Mouse (Mus musculus): ENCODE measurements around the gene Otop3. TPM values are rescaled to one million over a fixed set of nuclear protein-coding genes. Genes with fewer than 3 reads are reported as not detected.

Otop3 gene
- total RNA-seq, 2 experiments from 2014 or later, result not detected

GRCm38 (mm10) chr11:115393721-115394325 is 59.3 kb downstream of the Otop3 start:
- no peak for DNase-seq (ENCODE audit: low spot score in 2 of 2)

Other genes with a start within 250 kb of the Otop3 start
- gene Rab37, start 243.3 kb upstream of the Otop3 start, total RNA-seq (2021), result 1 to 10 TPM; 1.0 to 1.3 TPM
- gene Cd300lf, start 200.7 kb upstream of the Otop3 start, total RNA-seq (2021), result under 1 TPM; 0.49 TPM
- gene Slc9a3r1, start 171.4 kb upstream of the Otop3 start, total RNA-seq (2021), result 10 to 100 TPM; 10.9 to 12.4 TPM
- 1 to 10 TPM; 8.5 to 9.8 TPM for gene Tmem104, start 147.2 kb upstream of the Otop3 start, total RNA-seq (2021)
- 10 to 100 TPM; 16.4 to 17.9 TPM for gene Nat9, start 146.9 kb upstream of the Otop3 start, total RNA-seq (2021)
- not detected for gene Grin2c, start 67.5 kb upstream of the Otop3 start, total RNA-seq (2021)
- gene Fdxr, start 57.7 kb upstream of the Otop3 start, total RNA-seq (2021), result 1 to 10 TPM; 6.7 to 7.7 TPM
- under 1 TPM; 0.34 to 0.37 TPM for gene Fads6, start 37.1 kb upstream of the Otop3 start, total RNA-seq (2021)
- gene Otop2, start 27.6 kb upstream of the Otop3 start, total RNA-seq (2021), result not detected
- not detected for gene Ush1g, start 12.7 kb upstream of the Otop3 start, total RNA-seq (2021)
- gene Hid1, start 33.0 kb downstream of the Otop3 start, total RNA-seq (2021), result 1 to 10 TPM; 7.2 to 9.0 TPM
- gene Cdr2l, start 47.2 kb downstream of the Otop3 start, total RNA-seq (2021), result 10 to 100 TPM; 19.4 to 22.2 TPM
- gene Mrpl58, start 69.0 kb downstream of the Otop3 start, total RNA-seq (2021), result 10 to 100 TPM; 89.6 to 94.0 TPM
- gene Atp5h, start 85.2 kb downstream of the Otop3 start, total RNA-seq (2021), result 100 to 1,000 TPM; 763 to 790 TPM
- 10 to 100 TPM; 21.4 to 21.6 TPM for gene Kctd2, start 85.4 kb downstream of the Otop3 start, total RNA-seq (2021)
- not detected for gene Trim80, start 105.8 kb downstream of the Otop3 start, total RNA-seq (2021)
- gene Slc16a5, start 127.7 kb downstream of the Otop3 start, total RNA-seq (2021), result not detected
- 1 to 10 TPM; 2.1 to 3.4 TPM for gene Armc7, start 140.9 kb downstream of the Otop3 start, total RNA-seq (2021)
- 10 to 100 TPM; 20.1 to 23.0 TPM for gene Nt5c, start 157.1 kb downstream of the Otop3 start, total RNA-seq (2021)
- gene Jpt1, start 179.7 kb downstream of the Otop3 start, total RNA-seq (2021), result 100 to 1,000 TPM; 251 to 285 TPM
- gene Sumo2, start 201.5 kb downstream of the Otop3 start, total RNA-seq (2021), result 100 to 1,000 TPM; 230 to 244 TPM
- 10 to 100 TPM; 43.4 to 45.2 TPM for gene Nup85, start 229.7 kb downstream of the Otop3 start, total RNA-seq (2021)

All from gastrocnemius, postnatal 4 days (tissue).